Mouse (Mus musculus): ENCODE measurements around the gene Safb2.

DNA sequence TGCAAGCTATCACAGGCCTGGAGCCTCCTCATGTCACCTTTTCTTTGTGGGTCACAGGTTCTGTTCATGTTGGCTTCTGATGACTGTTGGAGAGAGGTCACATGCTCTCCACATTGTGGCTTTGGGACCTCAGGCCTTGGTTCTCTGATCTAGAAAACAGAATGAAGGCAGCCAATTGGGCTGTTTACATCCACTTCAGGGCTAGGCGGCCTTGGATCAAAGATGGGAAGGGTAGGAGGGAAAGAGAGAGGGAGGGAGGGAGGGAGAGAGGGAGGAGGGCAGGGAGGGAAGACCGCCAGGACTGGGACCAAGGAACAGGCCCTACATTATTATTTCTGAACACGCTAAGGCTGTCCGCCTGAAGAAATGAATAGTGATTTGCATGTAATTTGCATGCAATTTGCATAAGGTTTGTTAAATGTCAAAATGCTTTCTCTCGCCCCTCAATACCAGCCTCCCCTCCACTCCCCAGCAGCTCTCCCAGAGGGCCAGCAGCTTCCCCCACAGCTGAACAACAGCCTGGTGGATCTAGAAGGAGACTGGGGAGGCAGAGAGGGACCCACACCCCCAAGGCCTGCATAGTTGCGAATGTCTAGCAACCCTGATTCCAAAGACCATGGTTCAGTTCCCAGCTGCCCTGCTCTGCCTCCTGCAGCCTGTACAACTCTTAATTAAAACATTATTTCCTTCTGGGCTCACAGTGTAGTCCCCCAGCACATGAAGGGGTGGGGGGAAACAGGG is 32.4 kb downstream of the Safb2 start:
- TF ChIP-seq CTCF (conservative IDR thresholded peaks at IDR 0.05; ENCODE audit: low read length), result no peak
- no peak for TF ChIP-seq POU5F1 (IDR thresholded peaks at IDR 0.05; ENCODE audit: borderline replicate concordance, low read length)
